Mouse (Mus musculus): ENCODE results near the gene Med25. TPM values are rescaled to one million over a fixed set of nuclear protein-coding genes. Genes with fewer than 3 reads are reported as not detected.
A peak's percentile ranks its signal among the peaks of the same experiment; 100 is the strongest.

The Med25 gene
- polyA plus RNA-seq, 1 experiment: 42.8 TPM

- H3K27ac ChIP-seq (ENCODE audit: insufficient read depth, low read length): no peak overlapping the region
- peaks cover 16% of the 10 kb centered on the region for H3K4me1 ChIP-seq (ENCODE audit: control insufficient read depth, insufficient read depth, low read length)
- no peak overlapping the region for H3K4me3 ChIP-seq (ENCODE audit: insufficient read depth, low read length)
- TF ChIP-seq POLR2A (IDR thresholded peaks at IDR 0.05; ENCODE audit: low read depth, low read length) (no peak; the same call in 1 of the 2 replicates), CTCF (IDR thresholded peaks at IDR 0.05; ENCODE audit: borderline replicate concordance, insufficient read depth, low read length) (no peak)
Measured at GRCm38 (mm10) chr7:44852259-44853027, 40.1 kb downstream of the Med25 start.

- no peak overlapping the region for H3K4me3 ChIP-seq (ENCODE audit: insufficient read depth, low read length)
- no peak overlapping the region for H3K27ac ChIP-seq (ENCODE audit: insufficient read depth, low read length)
- peaks cover 17% of the 10 kb centered on the region for H3K4me1 ChIP-seq (ENCODE audit: control insufficient read depth, insufficient read depth, low read length)
- 0 out of 2 replicates have a peak, but pooled peaks have one; percentile 23 for TF ChIP-seq POLR2A (IDR thresholded peaks at IDR 0.05; ENCODE audit: low read depth, low read length)
- TF ChIP-seq CTCF (IDR thresholded peaks at IDR 0.05; ENCODE audit: borderline replicate concordance, insufficient read depth, low read length): no peak
Measured at GRCm38 (mm10) chr7:44851625-44852234, 40.8 kb downstream of the Med25 start.

- Histone ChIP-seq H3K4me3 (ENCODE audit: insufficient read depth, low read length) (peak overlapping the region; percentile 60), H3K4me1 (ENCODE audit: control insufficient read depth, insufficient read depth, low read length) (peaks cover 17% of the 10 kb centered on the region), H3K27ac (ENCODE audit: insufficient read depth, low read length) (peak overlapping the region; percentile 92)
- TF ChIP-seq POLR2A (IDR thresholded peaks at IDR 0.05; ENCODE audit: low read depth, low read length) (no peak; the same call in 1 of the 2 replicates), CTCF (IDR thresholded peaks at IDR 0.05; ENCODE audit: borderline replicate concordance, insufficient read depth, low read length) (no peak)
Measured at GRCm38 (mm10) chr7:44850789-44851624, 41.5 kb downstream of the Med25 start.

- TF ChIP-seq CTCF (IDR thresholded peaks at IDR 0.05; ENCODE audit: borderline replicate concordance, insufficient read depth, low read length): no peak
- peak; percentile 53; the same call in 1 of the 2 replicates for TF ChIP-seq POLR2A (IDR thresholded peaks at IDR 0.05; ENCODE audit: low read depth, low read length)
- Histone ChIP-seq H3K4me1 (ENCODE audit: control insufficient read depth, insufficient read depth, low read length) (peaks cover 17% of the 10 kb centered on the region), H3K4me3 (ENCODE audit: insufficient read depth, low read length) (peak overlapping the region; percentile 60), H3K27ac (ENCODE audit: insufficient read depth, low read length) (peak overlapping the region; percentile 92)
Measured at GRCm38 (mm10) chr7:44850146-44850545, 42.4 kb downstream of the Med25 start.

GRCm38 (mm10) chr7:44849416-44850111 is 42.9 kb downstream of the Med25 start:
- H3K27ac ChIP-seq (ENCODE audit: insufficient read depth, low read length): peak overlapping the region; percentile 92

GRCm38 (mm10) chr7:44848561-44849415 is 43.7 kb downstream of the Med25 start, which contains the start of the genes Akt1s1 and Tbc1d17:
TSS of gene Akt1s1 (plus strand) at chr7:44848991.
TSS of gene Tbc1d17 (minus strand) at chr7:44849079.
- H3K4me3 ChIP-seq (ENCODE audit: insufficient read depth, low read length): peak within 1 kb of the TSS; percentile 60
- no peak for TF ChIP-seq CTCF (IDR thresholded peaks at IDR 0.05; ENCODE audit: borderline replicate concordance, insufficient read depth, low read length)
- TF ChIP-seq POLR2A (IDR thresholded peaks at IDR 0.05; ENCODE audit: low read depth, low read length): peak; percentile 49
- peak within 1 kb of the TSS; percentile 92 for H3K27ac ChIP-seq (ENCODE audit: insufficient read depth, low read length)
- H3K4me1 ChIP-seq (ENCODE audit: control insufficient read depth, insufficient read depth, low read length): peaks cover 17% of the 10 kb centered on the region

More at GRCm38 (mm10) chr7:44849416-44850111, 42.9 kb downstream of the Med25 start:
- peak overlapping the region; percentile 60 for H3K4me3 ChIP-seq (ENCODE audit: insufficient read depth, low read length)
- H3K4me1 ChIP-seq (ENCODE audit: control insufficient read depth, insufficient read depth, low read length): peaks cover 17% of the 10 kb centered on the region
- TF ChIP-seq CTCF (IDR thresholded peaks at IDR 0.05; ENCODE audit: borderline replicate concordance, insufficient read depth, low read length) (no peak), POLR2A (IDR thresholded peaks at IDR 0.05; ENCODE audit: low read depth, low read length) (peak; percentile 76)

- Histone ChIP-seq H3K4me3 (ENCODE audit: insufficient read depth, low read length) (peak overlapping the region; percentile 60), H3K27ac (ENCODE audit: insufficient read depth, low read length) (no peak overlapping the region), H3K4me1 (ENCODE audit: control insufficient read depth, insufficient read depth, low read length) (peaks cover 13% of the 10 kb centered on the region)
- TF ChIP-seq POLR2A (IDR thresholded peaks at IDR 0.05; ENCODE audit: low read depth, low read length) (no peak), CTCF (IDR thresholded peaks at IDR 0.05; ENCODE audit: borderline replicate concordance, insufficient read depth, low read length) (no peak)
Measured at GRCm38 (mm10) chr7:44847772-44848171, 44.7 kb downstream of the Med25 start.

GRCm38 (mm10) chr7:44846804-44847203 is 45.7 kb downstream of the Med25 start:
- peaks cover 13% of the 10 kb centered on the region for H3K4me1 ChIP-seq (ENCODE audit: control insufficient read depth, insufficient read depth, low read length)
- no peak overlapping the region for H3K4me3 ChIP-seq (ENCODE audit: insufficient read depth, low read length)
- H3K27ac ChIP-seq (ENCODE audit: insufficient read depth, low read length): no peak overlapping the region
- TF ChIP-seq POLR2A (IDR thresholded peaks at IDR 0.05; ENCODE audit: low read depth, low read length) (no peak), CTCF (IDR thresholded peaks at IDR 0.05; ENCODE audit: borderline replicate concordance, insufficient read depth, low read length) (no peak)
